Mouse (Mus musculus): ENCODE measurements around the gene Ptgr2.

DNA sequence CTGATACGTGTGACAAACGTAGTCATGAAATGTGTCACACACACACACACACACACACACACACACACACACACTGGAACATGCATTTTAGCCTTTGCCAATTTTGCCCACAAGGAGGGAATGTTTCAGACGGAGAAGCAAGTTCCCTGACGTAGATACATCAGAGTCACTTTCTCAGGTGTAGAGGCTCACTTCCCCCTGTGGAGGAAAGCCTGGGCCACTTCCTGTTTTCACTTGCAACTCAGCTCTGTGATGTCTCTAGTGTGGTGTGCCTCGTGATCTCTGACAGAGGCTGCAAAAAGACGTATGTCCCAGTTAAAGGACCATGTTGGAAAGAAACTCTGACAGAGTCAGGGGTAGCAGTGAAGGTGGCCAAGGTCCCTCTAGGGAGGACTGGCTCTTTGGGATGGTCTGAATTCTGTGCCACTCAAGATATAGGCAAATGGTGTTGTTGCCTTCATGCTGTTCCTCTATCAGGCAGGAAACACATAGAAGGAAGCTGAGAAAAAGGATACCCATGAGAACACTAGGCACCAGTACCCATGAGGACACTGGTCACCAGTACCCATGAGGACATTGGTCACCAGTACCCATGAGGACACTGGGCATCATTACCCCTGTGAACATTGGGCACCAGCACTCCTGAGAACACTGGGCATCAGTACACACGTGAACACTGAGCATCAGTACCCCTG lies 41.8 kb upstream of the Ptgr2 start:
- TF ChIP-seq EP300 (IDR thresholded peaks at IDR 0.05) (no peak), CTCF (IDR thresholded peaks at IDR 0.05) (no peak)
